Mouse (Mus musculus) heart, postnatal 10 days (tissue): ENCODE results near the gene Plxnc1. TPM values are rescaled to one million over a fixed set of nuclear protein-coding genes. Genes with fewer than 3 reads are reported as not detected.

Experiments
- DNase-seq, 2 experiments: peaks; one replicate each; pipeline ENCODE4 v3.0.0; 2021
- intact Hi-C: fragments of 180-260 bp; cut with DNase I; formaldehyde crosslinking; loops from one replicate; pipeline ENCODE4 v1.15.1; 2025
- total RNA-seq, 2 experiments: library from RNA; stranded (reverse); gene quantifications; 2 replicates each; pipeline ENCODE4 v1.2.3; 2021

The Plxnc1 gene
- total RNA-seq, 2 experiments from 2014 or later, result 5.2 to 5.6 TPM

DNA sequence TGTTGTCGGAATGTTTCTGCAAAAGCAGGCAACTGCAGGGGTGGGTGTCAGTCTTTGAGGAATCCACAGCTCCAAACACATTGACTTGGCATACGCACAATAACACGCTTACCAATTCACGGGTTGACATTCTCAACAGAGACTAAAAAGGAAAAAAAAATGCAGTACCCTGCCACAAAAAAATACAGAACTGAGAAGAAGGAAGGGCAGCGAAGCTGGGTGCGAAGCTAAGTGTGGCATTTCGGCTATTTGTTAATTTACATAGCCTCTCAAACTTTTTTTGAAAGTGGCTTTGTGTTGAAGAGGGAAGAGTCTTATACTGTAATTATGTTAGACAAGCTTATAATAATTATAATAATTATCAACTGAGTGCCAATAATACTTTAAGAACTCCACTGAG is 13.1 kb upstream of the Plxnc1 start:
- intact Hi-C loops, result loop anchor here (1.0 kb wide), 1 partner anchor 334 kb away; no protein-coding TSS in a partner anchor
- no peak for DNase-seq

- intact Hi-C loops, result loop anchor here (5.0 kb wide), 1 partner anchor 241 kb away; no protein-coding TSS in a partner anchor
- DNase-seq, result no peak
Observed at GRCm38 (mm10) chr10:94947915-94948675, 3.5 kb upstream of the Plxnc1 start.

- no peak for DNase-seq
- intact Hi-C loops, result loop anchor here (5.0 kb wide), 1 partner anchor 240 kb away; no protein-coding TSS in a partner anchor
Observed at GRCm38 (mm10) chr10:94947386-94947785, 2.8 kb upstream of the Plxnc1 start.

DNA sequence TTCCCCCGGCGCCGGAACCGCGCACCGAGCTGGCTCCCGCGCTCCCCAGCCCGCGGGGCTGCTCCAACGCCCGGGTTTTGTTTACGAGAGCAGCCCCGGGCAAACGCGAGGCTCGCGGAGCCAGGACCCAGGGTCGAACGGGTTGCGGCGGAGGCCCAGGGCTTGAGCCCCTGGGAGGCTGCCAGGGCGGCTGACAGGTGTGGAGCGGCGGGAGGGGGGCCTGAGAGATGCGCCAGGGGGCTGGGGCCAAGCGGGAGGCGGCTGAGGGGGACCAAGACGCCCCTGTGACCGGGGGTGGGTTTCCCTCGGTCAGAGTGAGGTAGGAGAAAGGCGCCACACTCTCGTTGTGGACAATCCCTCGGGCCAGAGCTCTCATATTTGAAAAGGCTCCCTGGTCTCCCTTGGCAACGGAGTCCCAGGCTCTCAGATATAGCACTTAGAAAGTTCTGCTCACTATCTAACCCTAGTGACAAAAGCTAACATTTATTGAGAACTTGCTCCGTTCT is 624 bp upstream of the Plxnc1 start:
- intact Hi-C loops, result loop anchor here (5.0 kb wide), 1 partner anchor 238 kb away; no protein-coding TSS in a partner anchor
- DNase-seq, result peak in 1 of 2 experiments; percentile 43

DNA sequence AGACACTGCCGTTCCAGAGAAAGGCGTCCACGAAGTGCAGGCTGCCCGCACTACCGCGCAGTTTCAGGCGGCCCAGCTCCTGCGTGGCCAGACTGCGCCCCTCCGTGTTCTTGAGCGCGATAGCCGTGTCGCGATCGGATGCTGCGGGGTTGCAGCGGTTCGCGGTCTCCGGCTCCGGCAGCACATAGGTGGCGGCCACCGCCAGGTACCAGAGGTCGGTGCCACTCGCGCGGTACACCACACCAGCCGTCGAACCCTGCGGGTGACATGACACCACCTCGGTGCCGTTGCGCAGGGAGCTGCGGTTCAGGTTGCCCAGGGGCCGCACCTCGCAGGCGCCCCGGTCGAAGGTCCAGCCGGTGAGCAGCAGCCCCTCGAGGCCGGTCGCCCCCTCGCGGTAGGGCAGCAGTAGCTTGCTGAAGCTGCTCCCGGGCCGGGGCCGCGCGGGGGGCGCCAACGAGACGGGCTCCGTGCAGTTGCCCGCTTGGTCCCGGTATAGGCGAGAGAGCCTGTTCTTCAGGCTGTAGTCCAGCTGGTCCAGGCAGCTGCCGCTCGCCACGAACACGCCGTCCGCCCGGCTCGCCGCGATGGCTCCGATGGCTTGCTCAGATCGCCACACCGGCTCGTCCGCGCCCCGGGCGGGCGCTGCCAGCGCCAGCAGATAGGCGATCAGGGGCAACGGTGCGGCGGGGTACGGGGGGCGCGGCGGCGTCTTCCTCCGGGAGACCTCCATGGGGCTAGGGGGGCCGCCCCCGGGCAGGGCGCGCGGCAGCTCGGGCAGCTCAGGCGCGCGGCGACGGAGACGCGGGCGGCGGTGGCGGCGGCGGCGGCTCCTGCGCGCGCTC is 567 bp downstream of the Plxnc1 start:
- intact Hi-C loops, result no loop called here
- peak; percentile 62 to 65 for DNase-seq

DNA sequence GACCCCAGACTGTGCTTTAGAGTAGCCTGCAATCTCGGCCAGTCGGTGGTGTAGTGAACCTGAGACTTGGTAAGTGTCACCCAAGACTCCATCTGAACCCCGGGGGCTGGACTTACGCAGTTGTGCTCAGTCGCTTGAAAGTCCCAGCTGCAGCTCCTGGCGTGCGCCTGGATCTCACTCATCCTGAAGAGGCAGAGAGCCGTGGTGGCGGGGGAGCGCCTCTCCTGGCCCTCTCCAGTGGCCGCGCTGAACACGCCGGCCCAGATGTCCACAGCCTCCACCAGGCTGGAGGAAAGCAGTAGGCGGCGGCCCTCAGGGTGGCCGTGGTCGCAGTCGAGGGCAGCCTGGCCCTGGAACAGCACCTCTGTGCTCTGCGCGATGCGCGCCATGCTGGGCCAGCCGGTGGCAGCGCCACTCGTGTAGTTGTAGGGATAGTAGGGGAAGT is 1.2 kb downstream of the Plxnc1 start:
- intact Hi-C loops, result no loop called here
- DNase-seq, result peak; percentile 56 to 59

DNA sequence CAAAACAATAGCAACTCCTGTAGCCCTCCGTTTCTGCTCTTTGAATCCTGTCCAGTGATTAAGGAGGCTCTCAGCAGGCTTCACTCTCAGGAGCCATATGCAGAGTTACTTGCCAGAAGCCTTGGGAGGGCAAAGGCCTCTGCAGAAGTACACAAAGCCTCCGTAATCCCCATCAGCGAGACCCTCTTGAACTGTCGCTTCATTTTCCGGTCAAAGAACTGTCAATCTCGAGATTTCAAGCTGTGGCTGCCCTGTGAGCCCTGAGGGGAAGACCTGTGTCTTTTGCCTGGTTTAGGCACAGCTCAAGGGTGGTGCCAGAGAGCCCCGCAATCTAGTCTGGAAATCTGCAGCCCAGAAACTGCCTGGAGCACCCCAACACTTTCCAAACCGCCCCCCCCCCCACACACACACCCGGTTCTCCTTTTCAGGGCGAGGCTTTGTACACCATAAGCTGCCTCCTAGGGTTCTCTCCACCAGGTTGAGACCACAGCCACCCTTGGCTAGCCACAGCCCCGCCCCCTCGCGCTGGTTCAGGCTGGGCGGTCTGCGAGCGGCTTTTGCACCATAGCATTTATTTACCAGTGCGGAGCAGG is 2.1 kb downstream of the Plxnc1 start:
- intact Hi-C loops, result no loop called here
- no peak for DNase-seq

GRCm38 (mm10) chr10:94941551-94941950 is 3.1 kb downstream of the Plxnc1 start:
- intact Hi-C loops, result no loop called here
- DNase-seq, result no peak

DNA sequence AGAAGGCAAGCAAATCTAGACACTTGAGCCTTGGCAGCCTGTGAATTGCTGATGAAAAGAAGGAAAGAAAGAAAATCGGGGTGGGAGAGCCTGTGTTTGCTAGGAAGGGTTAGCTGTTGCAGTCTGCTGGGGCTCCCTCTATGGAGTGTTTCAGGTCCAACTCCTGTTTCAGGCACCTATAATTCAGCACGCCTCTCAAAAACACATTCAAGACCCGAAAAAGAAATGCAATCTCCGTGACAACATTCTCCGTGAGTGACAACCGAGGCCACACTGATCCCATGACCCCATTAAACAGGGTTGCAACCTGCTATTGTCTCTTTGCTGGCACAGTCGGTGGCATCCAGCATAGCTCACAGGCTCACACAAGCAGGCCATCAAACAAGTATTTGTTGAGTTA is 3.8 kb downstream of the Plxnc1 start:
- intact Hi-C loops, result no loop called here

DNA sequence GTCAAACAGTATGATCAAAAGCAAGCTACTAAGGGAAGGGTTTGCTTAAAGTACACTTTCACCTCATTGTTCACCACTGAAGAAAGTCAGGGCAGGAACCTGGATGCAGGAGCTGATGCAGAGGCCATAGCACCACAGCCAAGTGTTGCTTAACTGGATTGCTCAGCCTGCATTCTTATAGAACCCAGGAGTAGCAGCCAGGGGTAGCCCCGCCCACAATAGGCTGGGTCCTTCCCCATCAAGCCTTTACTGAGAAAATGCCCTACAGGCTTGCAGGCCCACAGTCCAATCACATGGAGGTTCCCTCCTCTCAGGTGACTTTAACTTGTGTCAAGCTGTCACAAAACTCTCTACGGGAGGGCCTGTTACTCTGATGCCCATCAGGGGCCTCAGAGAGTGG is 4.6 kb downstream of the Plxnc1 start:
- no peak for DNase-seq
- intact Hi-C loops, result no loop called here

More for the DNA sequence above, 3.8 kb downstream of the Plxnc1 start:
- DNase-seq, result no peak

- intact Hi-C loops, result no loop called here
- DNase-seq, result no peak
Observed at GRCm38 (mm10) chr10:94938899-94939298, 5.7 kb downstream of the Plxnc1 start.

DNA sequence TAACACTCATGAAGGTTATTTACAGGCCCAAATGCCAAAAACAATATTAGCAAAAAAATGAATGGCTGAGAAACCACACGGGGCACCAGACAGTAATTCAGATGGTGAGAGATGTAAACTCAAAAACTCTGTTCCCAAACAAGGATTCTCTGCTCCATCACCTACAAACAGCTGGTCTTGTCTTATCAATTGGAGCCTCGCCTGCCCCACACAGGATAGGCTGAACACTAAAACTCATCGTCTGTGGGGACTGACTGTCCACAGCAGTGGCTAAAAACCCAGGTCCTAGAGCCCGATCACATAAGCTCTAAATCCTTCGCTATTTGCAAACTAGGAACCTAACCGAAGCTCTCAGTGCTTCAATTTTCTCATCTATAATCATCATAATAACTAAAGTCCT is 6.3 kb downstream of the Plxnc1 start:
- intact Hi-C loops, result no loop called here
- DNase-seq, result no peak

DNA sequence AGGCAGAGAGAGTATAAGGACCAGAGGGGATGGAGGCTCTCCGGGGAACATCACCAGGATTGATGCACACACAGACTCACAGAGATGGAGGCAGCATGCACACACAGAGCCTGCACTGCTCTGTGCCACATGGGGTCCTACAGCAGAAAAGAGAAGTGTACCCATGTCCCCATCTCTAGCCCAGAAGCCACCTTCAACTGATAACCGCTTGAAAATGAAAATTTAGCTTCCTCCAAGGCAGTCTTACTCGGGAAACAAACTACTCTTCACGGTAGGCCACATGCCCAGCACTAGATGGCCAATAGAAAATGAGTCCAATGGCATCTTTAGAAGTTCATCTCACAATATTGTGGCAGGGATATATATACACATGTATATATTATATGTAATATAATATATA is 9.4 kb downstream of the Plxnc1 start:
- DNase-seq, result no peak
- intact Hi-C loops, result no loop called here

DNA sequence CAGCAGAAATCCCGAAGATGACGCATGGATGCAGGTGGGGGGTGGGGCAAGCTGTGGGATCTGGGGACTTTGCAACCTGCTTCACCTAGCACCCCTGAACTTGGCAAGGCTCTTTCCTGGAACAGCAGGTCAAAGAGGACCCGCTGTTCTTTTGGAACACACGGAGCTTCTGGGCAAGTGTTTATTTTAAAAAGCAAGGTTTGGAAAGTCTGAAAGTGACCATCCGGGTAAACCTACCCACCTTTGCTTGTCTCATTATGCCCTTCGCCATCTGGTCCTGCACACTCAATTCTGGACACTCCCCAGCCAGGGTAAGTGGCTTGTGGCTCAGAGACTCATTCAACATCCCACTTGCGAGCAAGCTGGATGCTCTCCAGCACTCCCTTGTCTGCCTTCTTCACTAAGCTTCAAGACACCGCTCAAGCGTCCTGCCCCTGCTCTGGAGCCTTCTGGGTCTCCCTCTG is 10.5 kb downstream of the Plxnc1 start:
- no peak for DNase-seq
- intact Hi-C loops, result no loop called here

GRCm38 (mm10) chr10:94931961-94932832 is 12.4 kb downstream of the Plxnc1 start:
- peak; percentile 76 to 78 for DNase-seq
- intact Hi-C loops, result no loop called here

DNA sequence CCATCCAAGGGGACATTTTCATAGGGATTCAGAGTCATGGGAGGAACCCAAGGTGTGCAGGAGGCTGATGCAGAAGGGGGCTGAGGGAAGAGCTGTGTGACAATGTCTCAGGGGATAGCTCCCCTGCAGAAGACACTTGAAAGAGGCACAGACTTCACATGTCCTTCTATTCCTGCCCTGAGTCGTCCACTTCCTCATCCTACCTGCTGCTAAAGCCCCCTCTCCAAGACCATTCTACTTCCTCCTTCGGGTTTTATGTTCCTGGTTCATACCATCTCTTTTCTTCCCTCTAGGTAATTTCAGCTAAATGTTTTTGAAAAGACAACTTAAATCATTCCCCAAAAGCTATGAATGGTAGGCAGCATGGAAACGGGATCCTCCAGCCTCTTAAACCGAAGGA is 16.5 kb downstream of the Plxnc1 start:
- no peak for DNase-seq
- intact Hi-C loops, result no loop called here

DNA sequence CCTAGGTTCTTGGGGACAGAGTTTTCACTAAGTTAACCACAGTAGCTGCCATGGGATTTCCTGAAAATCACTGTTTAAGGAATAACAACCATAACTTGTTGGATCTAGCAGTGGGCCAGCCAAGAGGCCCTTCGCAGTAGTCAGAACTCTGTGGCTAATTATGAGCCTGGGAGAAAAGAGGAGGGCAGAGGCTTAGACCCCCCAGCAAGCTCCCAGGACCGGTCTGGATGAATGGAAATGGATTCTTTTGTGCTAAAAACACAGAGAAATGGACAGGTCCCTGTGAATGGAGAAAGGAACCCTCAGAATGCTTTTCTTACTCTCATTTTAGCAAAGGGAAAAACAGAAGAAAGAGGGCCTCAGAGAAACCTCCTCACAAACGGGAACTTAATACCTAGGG is 18.3 kb downstream of the Plxnc1 start:
- intact Hi-C loops, result no loop called here
- no peak for DNase-seq

- intact Hi-C loops, result no loop called here
- DNase-seq, result no peak
Observed at GRCm38 (mm10) chr10:94924878-94925277, 19.8 kb downstream of the Plxnc1 start.

DNA sequence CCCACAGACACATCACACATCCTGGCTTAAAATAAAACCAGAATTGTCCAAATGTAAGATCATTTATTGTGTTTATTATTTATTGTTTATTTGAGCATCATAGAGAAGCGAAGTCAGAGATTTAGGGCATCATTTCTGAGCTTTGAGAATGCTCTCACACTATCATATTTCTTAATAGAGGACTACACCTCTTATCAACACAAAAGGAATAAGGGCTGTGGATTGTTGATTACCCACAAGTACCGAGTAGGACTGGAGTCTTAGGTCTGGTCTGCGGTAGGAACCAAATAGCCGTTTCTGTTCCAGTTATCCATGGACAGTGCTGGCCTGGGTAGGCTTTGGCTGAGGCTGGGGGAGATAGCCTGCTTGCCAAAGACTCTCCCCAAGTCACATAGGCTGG is 20.2 kb downstream of the Plxnc1 start:
- intact Hi-C loops, result no loop called here
- DNase-seq, result no peak

DNA sequence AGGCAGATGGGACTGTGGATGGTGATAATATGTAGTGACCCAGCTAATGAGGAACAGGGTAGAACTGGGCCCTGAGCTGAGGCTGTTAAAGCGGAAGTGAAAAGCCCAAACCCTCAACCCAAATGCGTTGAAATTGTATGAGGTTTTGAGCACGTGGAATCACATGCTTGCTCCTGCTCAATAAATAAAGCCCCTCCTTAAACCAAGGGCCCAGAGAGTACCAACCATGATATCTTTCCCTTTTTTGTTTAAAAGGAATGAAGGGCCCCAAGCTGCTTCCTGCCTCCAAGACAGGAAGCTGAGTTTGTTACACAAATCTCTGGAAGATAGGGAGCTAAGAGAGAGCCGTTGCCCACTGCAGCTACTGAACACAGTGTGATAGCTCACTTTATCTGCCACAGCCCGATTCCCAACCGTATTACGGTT is 21.3 kb downstream of the Plxnc1 start:
- DNase-seq, result no peak
- intact Hi-C loops, result no loop called here
